Mouse (Mus musculus): ENCODE results near the gene A930018P22Rik. TPM values are rescaled to one million over a fixed set of nuclear protein-coding genes. Genes with fewer than 3 reads are reported as not detected.

A930018P22Rik gene
- polyA plus RNA-seq, 1 experiment from 2014 or later = 0.29 TPM

DNA sequence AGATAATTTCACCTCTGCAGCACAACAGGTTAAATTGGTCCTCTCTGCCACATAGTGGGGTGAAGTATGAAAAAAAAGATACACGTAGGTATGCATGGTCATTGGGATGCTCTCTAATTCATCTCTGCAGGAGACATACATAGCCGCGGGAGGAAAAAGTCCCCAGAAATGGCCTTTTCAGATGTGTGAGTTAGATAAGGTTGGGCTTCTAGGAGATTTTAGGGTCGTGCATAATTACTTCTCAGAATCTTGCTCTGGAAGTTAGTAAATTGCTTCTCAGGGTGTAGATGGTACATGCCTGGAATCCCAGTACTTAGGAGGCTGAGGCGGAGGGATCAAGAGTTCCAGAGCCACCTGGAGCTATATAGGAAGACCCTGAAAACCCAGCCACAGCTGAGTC lies 1.5 kb downstream of the A930018P22Rik start:
- Histone ChIP-seq H3K9me3 (replicated peaks; ENCODE audit: low read length) (no peaks in the 10 kb centered on the region), H3K4me3 (replicated peaks; ENCODE audit: low read depth, low read length) (no peak overlapping the region), H3K27ac (no peak overlapping the region), H3K27me3 (ENCODE audit: insufficient read depth, low read length) (no peaks in the 10 kb centered on the region), H3K36me3 (ENCODE audit: insufficient read depth, low read length) (no peaks in the 10 kb centered on the region), H3K4me2 (ENCODE audit: low read length) (no peak overlapping the region), H3K4me1 (replicated peaks; ENCODE audit: insufficient read depth, low read length) (0 out of 2 replicates have a peak, but pooled peaks cover 5% of the 10 kb centered on the region), H3K9ac (ENCODE audit: low read depth, low read length) (no peak overlapping the region)
- no peak for TF ChIP-seq CTCF (IDR thresholded peaks at IDR 0.05; ENCODE audit: low read depth)
- ATAC-seq (replicated peaks; ENCODE audit: low FRiP score, low read depth) = no peak
- no peak for DNase-seq (ENCODE audit: low spot score)
- 70% methylated on average over 5 of the region's 5 CpGs for WGBS

DNA sequence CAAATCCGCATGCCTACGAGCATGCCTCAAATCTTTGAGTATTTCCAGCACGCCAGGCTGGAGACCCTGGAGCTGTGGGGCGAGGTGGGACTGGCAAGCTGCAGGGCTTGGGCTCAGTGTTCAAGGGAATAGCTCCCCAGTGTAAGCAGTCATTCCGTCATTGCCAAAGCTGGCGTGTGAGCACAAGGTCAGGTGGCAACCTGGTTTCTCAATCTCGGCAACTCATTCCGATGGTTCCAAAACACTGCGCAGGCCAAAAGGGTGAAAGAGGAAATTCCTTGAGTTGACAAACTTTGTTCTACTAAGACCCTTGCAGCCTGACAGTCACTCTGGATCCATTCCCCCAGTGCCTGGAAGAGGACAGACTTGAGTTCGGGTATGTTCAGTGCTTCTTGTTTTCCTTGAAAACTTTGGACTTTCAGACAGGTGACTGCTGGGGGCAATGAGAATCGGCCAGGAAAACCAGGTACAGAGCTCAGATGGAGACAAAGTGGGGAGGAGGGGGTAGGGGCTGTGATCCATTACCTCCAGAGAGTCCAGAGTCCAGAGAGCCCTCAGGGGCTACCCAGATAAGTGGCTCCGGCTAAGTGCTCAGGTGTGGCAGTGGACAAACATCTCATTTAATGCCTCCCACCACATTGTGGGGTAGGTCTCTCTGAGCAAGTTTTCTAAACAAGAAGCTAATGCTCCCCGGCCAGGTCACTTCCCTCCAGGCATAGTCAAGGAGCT lies 6.4 kb downstream of the A930018P22Rik start:
- ATAC-seq (replicated peaks; ENCODE audit: low FRiP score, low read depth) = peak; percentile 27; the same call in 1 of the 2 replicates
- Histone ChIP-seq H3K36me3 (ENCODE audit: insufficient read depth, low read length) (no peaks in the 10 kb centered on the region), H3K4me1 (replicated peaks; ENCODE audit: insufficient read depth, low read length) (no peaks in the 10 kb centered on the region), H3K4me2 (ENCODE audit: low read length) (no peak overlapping the region), H3K9me3 (replicated peaks; ENCODE audit: low read length) (no peaks in the 10 kb centered on the region), H3K9ac (ENCODE audit: low read depth, low read length) (no peak overlapping the region), H3K4me3 (replicated peaks; ENCODE audit: low read depth, low read length) (no peak overlapping the region), H3K27ac (no peak overlapping the region), H3K27me3 (ENCODE audit: insufficient read depth, low read length) (no peaks in the 10 kb centered on the region)
- WGBS = 85% methylated on average over 13 of the region's 13 CpGs
- no peak for DNase-seq (ENCODE audit: low spot score)
- no peak for TF ChIP-seq CTCF (IDR thresholded peaks at IDR 0.05; ENCODE audit: low read depth)

DNA sequence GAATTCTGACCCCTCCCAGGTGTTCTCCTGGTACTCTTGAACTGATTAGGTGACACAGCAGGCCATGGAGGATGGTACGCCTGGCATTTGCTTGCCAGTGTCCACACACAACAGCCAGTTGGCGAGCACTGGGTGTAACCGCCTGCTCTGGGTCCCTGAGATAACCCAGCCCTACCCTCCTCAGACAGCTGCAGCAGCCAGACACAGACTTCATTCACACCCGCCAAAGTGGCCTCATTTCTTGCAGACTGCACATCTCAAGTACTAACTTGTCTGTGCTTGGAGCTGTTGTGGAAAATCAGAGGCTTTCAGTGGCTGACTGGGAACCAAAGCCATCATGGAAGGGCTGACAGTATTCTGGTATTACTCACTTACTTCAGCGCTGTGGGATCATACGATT lies 7.6 kb downstream of the A930018P22Rik start:
- no peak overlapping the region for H3K9ac ChIP-seq (ENCODE audit: low read depth, low read length)
- no peaks in the 10 kb centered on the region for H3K36me3 ChIP-seq (ENCODE audit: insufficient read depth, low read length)
- WGBS = 83% methylated on average over 6 of the region's 6 CpGs
- no peaks in the 10 kb centered on the region for H3K4me1 ChIP-seq (replicated peaks; ENCODE audit: insufficient read depth, low read length)
- no peak for DNase-seq (ENCODE audit: low spot score)
- H3K27me3 ChIP-seq (ENCODE audit: insufficient read depth, low read length) = no peaks in the 10 kb centered on the region
- TF ChIP-seq CTCF (IDR thresholded peaks at IDR 0.05; ENCODE audit: low read depth) = no peak
- no peak overlapping the region for H3K4me3 ChIP-seq (replicated peaks; ENCODE audit: low read depth, low read length)
- H3K9me3 ChIP-seq (replicated peaks; ENCODE audit: low read length) = no peaks in the 10 kb centered on the region
- no peak overlapping the region for H3K27ac ChIP-seq
- H3K4me2 ChIP-seq (ENCODE audit: low read length) = no peak overlapping the region
- no peak for ATAC-seq (replicated peaks; ENCODE audit: low FRiP score, low read depth)

DNA sequence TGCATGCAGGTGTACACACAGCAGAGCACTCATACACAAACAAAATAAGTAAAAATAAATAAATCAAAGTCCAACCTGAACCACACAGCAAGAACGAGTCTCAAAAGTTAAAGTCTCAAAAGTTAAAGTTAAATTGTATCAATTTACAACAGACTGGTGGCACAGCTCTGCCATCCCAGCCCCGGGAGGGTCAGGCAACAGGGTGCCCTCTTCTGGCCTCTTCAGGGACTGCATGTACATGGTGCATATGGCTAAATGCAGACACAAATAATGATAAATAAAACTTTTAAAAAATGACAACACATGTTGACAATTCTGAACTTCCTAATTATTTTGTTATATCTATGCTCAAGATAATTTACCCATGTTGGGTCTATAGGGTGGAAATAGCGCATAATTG lies 8.4 kb downstream of the A930018P22Rik start:
- H3K27me3 ChIP-seq (ENCODE audit: insufficient read depth, low read length) = no peaks in the 10 kb centered on the region
- ATAC-seq (replicated peaks; ENCODE audit: low FRiP score, low read depth) = no peak
- H3K9ac ChIP-seq (ENCODE audit: low read depth, low read length) = no peak overlapping the region
- no peak overlapping the region for H3K4me2 ChIP-seq (ENCODE audit: low read length)
- DNase-seq (ENCODE audit: low spot score) = no peak
- TF ChIP-seq CTCF (IDR thresholded peaks at IDR 0.05; ENCODE audit: low read depth) = peak; percentile 74
- no peaks in the 10 kb centered on the region for H3K9me3 ChIP-seq (replicated peaks; ENCODE audit: low read length)
- 64% methylated on average over 3 of the region's 3 CpGs for WGBS
- no peaks in the 10 kb centered on the region for H3K4me1 ChIP-seq (replicated peaks; ENCODE audit: insufficient read depth, low read length)
- no peak overlapping the region for H3K27ac ChIP-seq
- no peaks in the 10 kb centered on the region for H3K36me3 ChIP-seq (ENCODE audit: insufficient read depth, low read length)
- no peak overlapping the region for H3K4me3 ChIP-seq (replicated peaks; ENCODE audit: low read depth, low read length)

DNA sequence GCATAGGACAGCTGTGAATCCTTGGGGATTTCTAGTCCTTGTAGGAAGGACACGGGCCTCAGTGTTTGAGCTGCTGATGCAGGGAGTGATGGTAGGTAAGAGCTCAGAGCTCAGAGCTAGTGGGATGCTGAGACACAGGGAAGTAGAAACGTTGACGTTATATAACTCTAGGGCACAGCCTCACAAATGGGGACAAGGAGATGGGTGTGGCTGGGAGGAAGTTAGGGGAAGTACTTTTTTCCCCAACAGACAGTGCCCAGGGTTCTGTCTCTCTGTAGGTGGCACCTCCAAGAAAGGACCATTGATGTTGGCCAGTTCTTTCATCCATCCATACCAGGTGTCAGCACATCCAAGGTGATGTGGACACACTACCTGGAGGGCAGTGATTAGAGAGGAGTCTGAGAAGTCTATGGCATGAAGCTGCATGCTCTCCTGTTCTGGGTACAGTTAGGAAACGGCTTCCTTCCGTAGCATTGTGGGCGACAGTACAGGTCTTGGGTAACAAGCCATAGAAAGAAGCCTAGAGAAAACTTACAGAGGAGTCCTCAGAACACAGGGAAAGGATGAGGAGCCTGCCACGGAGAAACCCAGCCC lies 9.8 kb downstream of the A930018P22Rik start:
- no peak for TF ChIP-seq CTCF (IDR thresholded peaks at IDR 0.05; ENCODE audit: low read depth)
- Histone ChIP-seq H3K9me3 (replicated peaks; ENCODE audit: low read length) (no peaks in the 10 kb centered on the region), H3K27me3 (ENCODE audit: insufficient read depth, low read length) (no peaks in the 10 kb centered on the region), H3K9ac (ENCODE audit: low read depth, low read length) (no peak overlapping the region), H3K4me2 (ENCODE audit: low read length) (no peak overlapping the region), H3K4me1 (replicated peaks; ENCODE audit: insufficient read depth, low read length) (no peaks in the 10 kb centered on the region), H3K36me3 (ENCODE audit: insufficient read depth, low read length) (no peaks in the 10 kb centered on the region), H3K4me3 (replicated peaks; ENCODE audit: low read depth, low read length) (no peak overlapping the region), H3K27ac (no peak overlapping the region)
- DNase-seq (ENCODE audit: low spot score) (no peak), ATAC-seq (replicated peaks; ENCODE audit: low FRiP score, low read depth) (no peak)
- WGBS = 70% methylated on average over 7 of the region's 7 CpGs

DNA sequence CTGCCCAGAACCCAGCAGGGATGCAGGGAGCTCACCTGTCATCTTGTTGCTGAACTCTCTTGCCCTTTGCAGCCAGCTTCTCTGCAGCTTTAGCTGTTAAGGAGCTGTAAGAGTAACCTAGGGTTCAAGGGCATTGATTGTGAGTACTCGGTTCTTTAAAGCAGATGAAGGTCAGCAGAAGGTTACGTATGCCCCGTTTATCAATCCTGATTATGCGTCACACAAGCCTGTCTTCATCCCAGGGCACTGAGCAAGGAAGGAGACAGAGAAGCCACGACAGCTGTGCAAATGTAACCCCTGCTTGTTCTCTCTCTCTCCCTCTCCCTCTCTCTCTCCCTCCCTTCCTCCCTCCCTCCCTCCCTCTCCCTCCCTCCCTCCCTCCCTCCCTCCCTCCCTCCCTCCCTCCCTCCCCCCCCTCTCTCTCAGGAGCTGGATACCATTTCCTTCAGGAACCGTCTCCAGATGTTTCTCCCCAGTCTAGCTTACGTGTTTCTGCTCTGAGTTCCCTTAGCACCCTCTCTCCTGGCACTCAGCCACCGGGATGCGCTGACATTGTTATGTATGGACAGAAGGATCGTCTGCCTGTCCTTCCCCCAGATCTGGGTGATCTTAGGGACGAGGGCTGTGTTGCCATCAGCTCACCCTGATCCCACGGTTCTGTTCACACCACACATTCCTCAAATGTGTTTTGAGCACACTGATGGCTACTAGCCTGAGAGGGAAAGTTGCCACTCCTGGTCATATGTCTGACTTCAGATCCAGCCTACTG lies 10.7 kb downstream of the A930018P22Rik start:
- DNase-seq (ENCODE audit: low spot score) = no peak

More for the DNA sequence above, 10.7 kb downstream of the A930018P22Rik start:
- Histone ChIP-seq H3K9me3 (replicated peaks; ENCODE audit: low read length) (no peaks in the 10 kb centered on the region), H3K27ac (no peak overlapping the region), H3K4me1 (replicated peaks; ENCODE audit: insufficient read depth, low read length) (no peaks in the 10 kb centered on the region), H3K27me3 (ENCODE audit: insufficient read depth, low read length) (no peaks in the 10 kb centered on the region), H3K9ac (ENCODE audit: low read depth, low read length) (no peak overlapping the region), H3K36me3 (ENCODE audit: insufficient read depth, low read length) (no peaks in the 10 kb centered on the region), H3K4me3 (replicated peaks; ENCODE audit: low read depth, low read length) (no peak overlapping the region), H3K4me2 (ENCODE audit: low read length) (no peak overlapping the region)
- ATAC-seq (replicated peaks; ENCODE audit: low FRiP score, low read depth) = no peak
- TF ChIP-seq CTCF (IDR thresholded peaks at IDR 0.05; ENCODE audit: low read depth) = no peak
- 26% methylated on average over 12 of the region's 12 CpGs for WGBS
